ENCODE assay signal across 10 mouse cellular contexts in genomic region chr11:36490085-36490484, GRCm38 (mm10).
DNase-seq lines count a peak whose midpoint lies in the region; ATAC-seq and TF ChIP-seq lines count a peak whose summit lies in the region.
"Had no signal": no experiment of that assay in that cellular context is flagged by ENCODE, and none has a peak within 500 bp of the region (broad histone marks: within the 10 kb centered on the region; RNA-seq: fewer than 3 reads in every experiment).

No protein-coding gene starts in this region.

- no peak for TF ChIP-seq POLR2A in liver, adult 2 months (IDR thresholded peaks at IDR 0.05; ENCODE audit: extremely low read depth, insufficient read depth, low read length)

- no peaks in the 10 kb centered on the region for H3K79me2 ChIP-seq in liver, adult 2 months (ENCODE audit: control insufficient read depth, insufficient read depth, low read length)

- ATAC-seq in hindbrain, postnatal 0 days: no peak; the same call in 1 of the 2 replicates
- ATAC-seq in monocyte, adult 5-6 weeks (replicated peaks; ENCODE audit: insufficient number of reproducible peaks, low FRiP score, low TSS enrichment, poor library complexity, severe bottlenecking): no peak

- intact Hi-C loops in left cerebral cortex, postnatal 25 days (cut with DNase I): no loop called here

- DNase-seq in cerebellum, adult 11-12 months: peak; percentile 15
- DNase-seq in cerebellum, postnatal 4 days (ENCODE audit: low spot score in 2 of 2): no peak
- peak; percentile 6 for DNase-seq in liver, adult 2 months (ENCODE audit: extremely low read depth, low read depth, low spot score)
- DNase-seq in liver: no peak
- DNase-seq in adrenal gland, postnatal 36 days: peak; percentile 21 to 28
- peak; percentile 61 for DNase-seq in hindbrain, postnatal 0 days (ENCODE audit: low spot score)
- no peak for DNase-seq in left cerebral cortex, postnatal 25 days (ENCODE audit: low spot score in 2 of 2)
- DNase-seq: thymus, postnatal 4 days had no signal

- no peak overlapping the region for H3K4me3 ChIP-seq in liver, adult 2 months (ENCODE audit: insufficient read depth, low read depth, low read length)
- H3K4me3 ChIP-seq in hindbrain, postnatal 0 days (ENCODE audit: low read length): no peak overlapping the region

- H3K4me2 ChIP-seq in hindbrain, postnatal 0 days (ENCODE audit: low read depth, low read length): no peak overlapping the region

- no peaks in the 10 kb centered on the region for H3K4me1 ChIP-seq in liver, adult 2 months (ENCODE audit: control insufficient read depth, insufficient read depth, low read length)
- no peaks in the 10 kb centered on the region for H3K4me1 ChIP-seq in hindbrain, postnatal 0 days (ENCODE audit: insufficient read depth, low read length)

- no peak overlapping the region for H3K27ac ChIP-seq in liver, adult 2 months (replicated peaks; ENCODE audit: insufficient read depth, low read depth, low read length)
- H3K27ac ChIP-seq in hindbrain, postnatal 0 days: no peak overlapping the region
- H3K27ac ChIP-seq: macrophage had no signal

- H3K9me3 ChIP-seq in hindbrain, postnatal 0 days (ENCODE audit: low read length): no peaks in the 10 kb centered on the region

- H3K27me3 ChIP-seq in liver, adult 2 months (ENCODE audit: control insufficient read depth, insufficient read depth, low read length): no peaks in the 10 kb centered on the region
- H3K27me3 ChIP-seq in hindbrain, postnatal 0 days (ENCODE audit: insufficient read depth, low read length): no peaks in the 10 kb centered on the region

- no peak overlapping the region for H3K9ac ChIP-seq in liver, adult 2 months (ENCODE audit: low read depth, low read length)
- no peak overlapping the region for H3K9ac ChIP-seq in hindbrain, postnatal 0 days (replicated peaks; ENCODE audit: low read length)

- H3K36me3 ChIP-seq in liver, adult 2 months (ENCODE audit: control insufficient read depth, insufficient read depth, low read length): no peaks in the 10 kb centered on the region
- H3K36me3 ChIP-seq in hindbrain, postnatal 0 days (ENCODE audit: insufficient read depth, low read length): no peaks in the 10 kb centered on the region

- WGBS in liver, adult 2 months: 54% methylated on average over 7 of the region's 7 CpGs
- 59% methylated on average over 7 of the region's 7 CpGs for WGBS in hindbrain, postnatal 0 days

- peak; percentile 43; the same call in 1 of the 2 replicates for TF ChIP-seq CTCF in liver, adult 2 months (IDR thresholded peaks at IDR 0.05; ENCODE audit: low read depth, low read length)
- TF ChIP-seq CTCF in hindbrain, postnatal 0 days (IDR thresholded peaks at IDR 0.05; ENCODE audit: low read depth): peak; percentile 78

Comparison
In these comparisons a context has a peak if more than half of its experiments do, and no peak if none do; other contexts are left out.
1. DNase-seq: peak in cerebellum, adult 11-12 months (single experiment), liver, adult 2 months (single experiment), adrenal gland, postnatal 36 days (2 of 2) and hindbrain, postnatal 0 days (single experiment); none in cerebellum, postnatal 4 days (0 of 2), liver (single experiment) and left cerebral cortex, postnatal 25 days (0 of 2).